ENCODE assay signal across 8 mouse cellular contexts in the genomic region with DNA sequence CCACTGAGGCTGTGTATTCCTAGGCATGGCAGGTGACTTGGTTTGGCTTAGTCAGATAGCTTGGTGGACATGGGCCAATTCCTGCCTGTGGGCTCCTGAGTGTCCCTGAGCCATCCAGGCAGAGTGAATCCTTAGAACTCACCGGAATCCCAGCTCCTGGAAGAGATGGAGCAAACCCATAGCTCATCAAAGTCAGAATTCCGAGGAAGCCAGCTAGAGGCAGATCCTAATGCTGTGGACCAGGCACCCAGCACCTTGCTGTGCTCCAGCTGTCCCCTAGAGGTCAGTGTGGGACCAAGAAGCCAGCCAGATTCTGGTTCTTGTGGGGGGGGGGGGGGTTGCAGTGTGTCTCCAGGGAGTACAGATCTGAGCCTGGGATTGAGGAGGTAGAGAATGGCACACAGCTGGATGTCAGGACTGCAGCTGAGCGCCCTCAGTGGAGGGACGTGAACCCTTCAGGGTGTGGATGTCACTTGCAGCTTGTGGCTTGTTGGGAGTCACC. TPM values are rescaled to one million over a fixed set of nuclear protein-coding genes. Genes with fewer than 3 reads are reported as not detected.
DNase-seq lines count a peak whose midpoint lies in the region; ATAC-seq and TF ChIP-seq lines count a peak whose summit lies in the region.

No protein-coding gene starts in this region.

- in situ Hi-C loops in ES-E14 (cut with MboI; ENCODE audit: low sequenced_read_pairs in 2 of 2, unreplicated experiment in 2 of 2), result loop anchor here in 1 of 2 experiments (5.0 kb wide), 1 partner anchor 62 kb away; no protein-coding TSS in a partner anchor

- H3K9ac ChIP-seq in ES-E14 (ENCODE audit: insufficient read depth, low read depth, low read length, poor library complexity, severe bottlenecking), result no peak overlapping the region
- no peak overlapping the region for H3K9ac ChIP-seq in limb, embryonic 14.5 days (ENCODE audit: low read depth, low read length, severe bottlenecking)

- no peaks in the 10 kb centered on the region for H3K9me3 ChIP-seq in ES-E14 (ENCODE audit: control insufficient read depth, insufficient read depth, low read depth, low read length)
- no peaks in the 10 kb centered on the region for H3K9me3 ChIP-seq in limb, embryonic 14.5 days (ENCODE audit: control insufficient read depth, low read length)

- 12% methylated on average over 4 of the region's 4 CpGs for WGBS in cerebellum, adult 2 months
- WGBS in kidney, adult 2 months, result 18% methylated on average over 4 of the region's 4 CpGs
- WGBS in limb, embryonic 14.5 days, result 11% methylated on average over 4 of the region's 4 CpGs

- no peak overlapping the region for H3K27ac ChIP-seq in ES-E14 (ENCODE audit: insufficient read depth, low read depth, low read length, poor library complexity, severe bottlenecking)
- H3K27ac ChIP-seq in cerebellum, adult 2 months (ENCODE audit: insufficient read depth, low read length), result no peak overlapping the region
- no peak overlapping the region for H3K27ac ChIP-seq in kidney, adult 2 months (ENCODE audit: insufficient read depth, low read depth, low read length)
- H3K27ac ChIP-seq in limb, embryonic 14.5 days (replicated peaks; ENCODE audit: low read depth, low read length), result no peak overlapping the region

- peak; percentile 86 for TF ChIP-seq CTCF in cerebellum, adult 2 months (IDR thresholded peaks at IDR 0.05; ENCODE audit: borderline replicate concordance, insufficient read depth, low read depth, low read length)
- peak; percentile 81 for TF ChIP-seq CTCF in kidney, adult 2 months (conservative IDR thresholded peaks at IDR 0.05; ENCODE audit: insufficient read depth, insufficient read length, low read depth, low read length)

- peak; percentile 72 for ATAC-seq in frontal cortex, adult (ENCODE audit: low TSS enrichment)
- peak; percentile 26; the same call in 1 of the 2 replicates for ATAC-seq in limb, embryonic 14.5 days (ENCODE audit: low FRiP score, low read depth)

- no peaks in the 10 kb centered on the region; the same call in 1 of the 2 replicates for H3K36me3 ChIP-seq in ES-E14 (ENCODE audit: control insufficient read depth, insufficient read depth, low read length, poor library complexity, severe bottlenecking)
- no peaks in the 10 kb centered on the region for H3K36me3 ChIP-seq in kidney, adult 2 months (ENCODE audit: control insufficient read depth, insufficient read depth, low read length)
- H3K36me3 ChIP-seq in limb, embryonic 14.5 days (ENCODE audit: control insufficient read depth, insufficient read depth, low read length), result no peaks in the 10 kb centered on the region

- no peak for TF ChIP-seq POLR2A in cerebellum, adult 2 months (IDR thresholded peaks at IDR 0.05; ENCODE audit: borderline replicate concordance, insufficient read depth, low read length)
- TF ChIP-seq POLR2A in kidney, adult 2 months (IDR thresholded peaks at IDR 0.05; ENCODE audit: low read depth, low read length), result no peak
- TF ChIP-seq POLR2A in limb, embryonic 14.5 days (IDR thresholded peaks at IDR 0.05; ENCODE audit: borderline replicate concordance, extremely low read depth, insufficient read depth, insufficient read length), result no peak

- no peak overlapping the region for H3K4me3 ChIP-seq in ES-E14 (ENCODE audit: insufficient read depth in 1 of 2, low read depth in 1 of 2, low read length in 2 of 2, poor library complexity in 1 of 2, severe bottlenecking in 1 of 2)
- H3K4me3 ChIP-seq in cerebellum, adult 2 months (replicated peaks; ENCODE audit: insufficient read depth, low read depth, low read length), result no peak overlapping the region
- H3K4me3 ChIP-seq in kidney, adult 2 months (ENCODE audit: insufficient read depth, low read depth, low read length), result no peak overlapping the region
- no peak overlapping the region for H3K4me3 ChIP-seq in limb, embryonic 14.5 days (replicated peaks; ENCODE audit: low read length)

- no peak overlapping the region for H3K4me2 ChIP-seq in limb, embryonic 14.5 days (replicated peaks; ENCODE audit: low read depth, low read length, severe bottlenecking)

- peak; percentile 46 for DNase-seq in 3134 (ENCODE audit: extremely low read depth, insufficient read length, low spot score)
- DNase-seq in ES-E14 (ENCODE audit: low read depth, low spot score), result no peak
- DNase-seq in cerebellum, adult 2 months, result peak; percentile 82 to 89
- peak; percentile 77 for DNase-seq in kidney, adult 2 months
- peak; percentile 39 for DNase-seq in limb, embryonic 14.5 days (ENCODE audit: low spot score)
- DNase-seq in ovary, postnatal 14 days (ENCODE audit: low spot score), result peak; percentile 61
- peak; percentile 74 for DNase-seq in thymus, postnatal 25 days

- H3K27me3 ChIP-seq in cerebellum, adult 2 months (ENCODE audit: control insufficient read depth, insufficient read depth, low read length), result no peaks in the 10 kb centered on the region
- H3K27me3 ChIP-seq in kidney, adult 2 months (replicated peaks; ENCODE audit: control insufficient read depth, insufficient read depth, low read length), result no peaks in the 10 kb centered on the region
- H3K27me3 ChIP-seq in limb, embryonic 14.5 days (ENCODE audit: control insufficient read depth, insufficient read depth, low read length), result no peaks in the 10 kb centered on the region

- peaks cover 0 to 6% of the 10 kb centered on the region in 2 experiments; a peak in 1 of 4 replicates for H3K4me1 ChIP-seq in ES-E14 (ENCODE audit: control insufficient read depth in 2 of 2, insufficient read depth in 2 of 2, low read length in 2 of 2, poor library complexity in 1 of 2)
- peaks cover 21% of the 10 kb centered on the region for H3K4me1 ChIP-seq in cerebellum, adult 2 months (ENCODE audit: control insufficient read depth, insufficient read depth, low read length)
- H3K4me1 ChIP-seq in kidney, adult 2 months (ENCODE audit: control insufficient read depth, insufficient read depth, low read length), result no peaks in the 10 kb centered on the region
- no peaks in the 10 kb centered on the region for H3K4me1 ChIP-seq in limb, embryonic 14.5 days (ENCODE audit: control insufficient read depth, insufficient read depth, low read length)

TF ChIP-seq in ES-E14, 5 proteins besides CTCF, POLR2A, EP300 and RAD21:
- TF ChIP-seq CHD2 (IDR thresholded peaks at IDR 0.05; ENCODE audit: low read depth, low read length) (no peak), ZC3H11A (IDR thresholded peaks at IDR 0.05; ENCODE audit: borderline replicate concordance, low read depth, low read length) (peak; percentile 53; the same call in 1 of the 2 replicates)

RNA-seq across cellular contexts. Expression of gene Rab11fip4, which starts 33.8 kb away (rescaled TPM):
- 13.6 TPM in 2 replicates for total RNA-seq in ES-E14 (2012; rRNA removed)
- polyA plus RNA-seq in cerebellum, adult 2 months (2012; rRNA removed), result 94.8 and 95.7 TPM in 2 replicates
- polyA plus RNA-seq in kidney, adult 2 months (2012; rRNA removed), result 40.8 and 48.0 TPM in 2 replicates
- polyA plus RNA-seq in limb, embryonic 14.5 days (2012; rRNA removed), result 16.4 and 23.3 TPM in 2 replicates
- 7.4 and 8.4 TPM in 2 replicates for polyA plus RNA-seq in limb, embryonic 14.5 days (2014; fragmentation: Nextera tagmentation; extraction: Ambion mirVana)
